Mouse (Mus musculus) embryonic facial prominence, embryonic 12.5 days (tissue): ENCODE data around the gene Serpinc1. TPM values are rescaled to one million over a fixed set of nuclear protein-coding genes. Genes with fewer than 3 reads are reported as not detected.
"Not testable (repeated sequence)": the region's sequence is repeated elsewhere in the genome, so short reads cannot be mapped to it uniquely, and the experiment has no call there.

ENCODE experiments used
- ATAC-seq: fragments of 200-750 bp; cut with Nextera tagmentation; 2 replicates; pipeline ENCODE4 v1.8.0; 2017; ENCODE audit not compliant: insufficient number of reproducible peaks, insufficient read depth, low FRiP score, low TSS enrichment
- H3K27ac ChIP-seq: fragments of 300-500 bp; sonication (generic); 2 replicates; pipeline ENCODE4 v1.5.1; 2016; ENCODE audit warnings: mild to moderate bottlenecking
- H3K27me3 ChIP-seq: fragments of 300-500 bp; sonication (generic); 2 replicates; pipeline ENCODE4 v1.6.1; 2016; ENCODE audit warnings: mild to moderate bottlenecking, moderate library complexity
- H3K36me3 ChIP-seq: fragments of 300-500 bp; sonication (generic); 2 replicates; pipeline ENCODE4 v1.6.1; 2016; ENCODE audit warnings: mild to moderate bottlenecking
- H3K4me1 ChIP-seq: fragments of 300-500 bp; sonication (generic); 2 replicates; pipeline ENCODE4 v1.6.1; 2016
- H3K4me2 ChIP-seq: fragments of 300-500 bp; sonication (generic); replicated peaks from 2 replicates; pipeline ENCODE4 v1.6.1; 2016; ENCODE audit warnings: mild to moderate bottlenecking, moderate library complexity
- H3K4me3 ChIP-seq: fragments of 300-500 bp; sonication (generic); 2 replicates; pipeline ENCODE4 v1.5.1; 2016; ENCODE audit warnings: mild to moderate bottlenecking
- H3K9ac ChIP-seq: fragments of 300-500 bp; sonication (generic); 2 replicates; pipeline ENCODE4 v1.6.1; 2016; ENCODE audit warnings: mild to moderate bottlenecking, moderate library complexity
- H3K9me3 ChIP-seq: fragments of 300-500 bp; sonication (generic); 2 replicates; pipeline ENCODE4 v1.6.1; 2016; ENCODE audit warnings: mild to moderate bottlenecking, moderate library complexity
- WGBS: fragments of 180-500 bp; shearing (Covaris S2); methylation state at CpG from one replicate; pipeline ENCODE4 v1.1.7; 2016; 5-methylcytosine and 5-hydroxymethylcytosine counted together
- polyA plus RNA-seq: library from polyadenylated mRNA; unstranded; fragments of >200 nt; fragmentation: Nextera tagmentation; extraction: Ambion mirVana; gene quantifications from 2 replicates; pipeline ENCODE4 v1.2.1, GENCODE M21; 2016

The Serpinc1 gene
- polyA plus RNA-seq = 2.9 TPM in 2 replicates

DNA sequence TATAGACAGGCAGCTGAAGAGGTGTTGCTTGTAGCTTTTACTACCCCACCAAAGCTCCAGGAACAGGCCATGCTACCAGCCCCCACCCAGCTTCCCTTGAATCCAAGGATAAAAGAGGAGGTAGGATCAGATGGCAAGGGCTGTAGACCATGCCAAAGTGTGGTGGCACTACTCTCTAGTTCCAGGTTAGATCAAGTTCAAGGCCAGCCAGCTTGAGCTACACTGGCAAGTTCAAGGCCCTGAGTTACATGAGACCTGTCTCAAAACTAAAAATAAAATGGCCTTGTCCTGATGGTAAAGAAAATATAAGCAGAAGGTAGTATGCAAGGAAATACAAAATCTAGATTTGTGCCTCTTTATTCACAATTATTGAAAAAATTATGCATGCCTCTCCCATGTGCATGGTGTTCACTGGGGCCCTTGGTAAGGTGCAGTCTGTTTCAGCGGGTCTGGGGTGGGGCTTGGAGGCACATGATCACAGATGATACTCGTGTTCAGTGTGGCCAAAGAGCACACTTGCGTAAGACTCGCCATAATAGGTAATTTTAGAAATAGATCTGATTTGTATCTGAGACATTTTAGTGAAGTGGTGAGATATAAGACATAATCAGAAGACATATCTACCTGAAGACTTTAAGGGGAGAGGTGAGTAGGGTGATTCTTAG, at the start of gene Serpinc1:
TSS of gene Serpinc1 (plus strand) at position 515 of the 665 bp plus-strand sequence.
- ATAC-seq = no peak
- no peak within 1 kb of the TSS for H3K27ac ChIP-seq

DNA sequence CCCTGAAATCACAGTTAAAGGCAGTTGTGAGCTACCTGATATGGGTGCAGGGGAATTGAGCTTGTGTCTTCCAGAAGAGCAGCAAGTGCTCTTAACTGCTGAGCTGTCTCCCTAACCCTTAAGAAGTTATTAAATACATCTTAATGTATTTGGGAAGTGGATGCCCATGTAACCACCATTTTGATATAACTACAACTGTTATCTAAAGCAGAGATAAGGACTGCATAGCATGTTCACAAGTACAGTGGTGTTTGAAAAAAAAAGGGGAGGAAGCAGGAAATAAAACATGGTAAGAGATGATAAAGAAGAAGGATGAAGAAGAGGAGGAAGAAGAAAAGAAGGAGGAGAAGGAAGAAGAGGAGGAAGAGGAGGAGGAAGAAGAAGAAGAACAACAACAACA, 47.1 kb upstream of the Serpinc1 start:
- H3K27ac ChIP-seq = no peak overlapping the region
- H3K27me3 ChIP-seq = no peaks in the 10 kb centered on the region
- peaks cover 15% of the 10 kb centered on the region for H3K36me3 ChIP-seq
- no peaks in the 10 kb centered on the region for H3K4me1 ChIP-seq
- H3K9me3 ChIP-seq = no peaks in the 10 kb centered on the region
- H3K4me3 ChIP-seq = no peak overlapping the region
- no peak overlapping the region for H3K4me2 ChIP-seq
- no peak for ATAC-seq
- H3K9ac ChIP-seq = no peak overlapping the region

More for the DNA sequence above, at the start of gene Serpinc1:
- no peak within 1 kb of the TSS for H3K4me2 ChIP-seq
- no peaks in the 10 kb centered on the region for H3K9me3 ChIP-seq
- H3K4me3 ChIP-seq = no peak within 1 kb of the TSS
- no peaks in the 10 kb centered on the region for H3K27me3 ChIP-seq
- H3K4me1 ChIP-seq = no peaks in the 10 kb centered on the region
- 93% methylated on average over 4 of the region's 4 CpGs for WGBS
- no peaks in the 10 kb centered on the region for H3K36me3 ChIP-seq
- no peak within 1 kb of the TSS for H3K9ac ChIP-seq

DNA sequence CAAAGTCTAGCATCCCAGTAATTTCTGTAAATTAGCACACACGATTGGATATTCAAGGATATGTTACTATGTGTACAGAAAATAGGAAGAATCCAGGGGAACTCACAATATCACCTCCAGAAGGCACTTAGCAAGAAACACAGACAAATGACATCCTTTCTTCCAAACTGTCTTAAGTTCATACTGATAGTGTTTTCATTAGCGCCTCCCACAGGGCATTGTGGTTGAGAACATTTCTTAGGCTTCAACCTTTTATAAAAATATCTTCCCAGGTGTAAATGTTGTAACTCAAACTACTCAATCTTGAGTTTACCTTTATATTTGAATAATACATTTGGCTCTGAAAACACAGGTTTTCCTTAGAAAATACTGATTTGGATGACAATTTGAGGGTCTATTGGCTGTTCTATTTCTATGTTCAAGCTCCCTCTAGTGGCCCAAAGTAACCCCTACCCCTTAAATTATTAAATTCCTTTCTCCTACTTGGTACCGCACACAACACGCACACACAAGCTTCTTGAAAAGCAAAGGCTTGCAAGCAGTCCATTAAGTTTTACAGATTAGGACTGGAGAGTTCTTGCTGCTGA, 44.4 kb upstream of the Serpinc1 start:
- ATAC-seq = no peak
- H3K4me3 ChIP-seq = no peak overlapping the region
- no peak overlapping the region for H3K9ac ChIP-seq
- no peaks in the 10 kb centered on the region for H3K9me3 ChIP-seq
- 66% methylated on average over 4 of the region's 4 CpGs for WGBS
- H3K27me3 ChIP-seq = no peaks in the 10 kb centered on the region
- H3K4me1 ChIP-seq = no peaks in the 10 kb centered on the region
- H3K36me3 ChIP-seq = peaks cover 24% of the 10 kb centered on the region
- H3K4me2 ChIP-seq = no peak overlapping the region
- H3K27ac ChIP-seq = no peak overlapping the region

DNA sequence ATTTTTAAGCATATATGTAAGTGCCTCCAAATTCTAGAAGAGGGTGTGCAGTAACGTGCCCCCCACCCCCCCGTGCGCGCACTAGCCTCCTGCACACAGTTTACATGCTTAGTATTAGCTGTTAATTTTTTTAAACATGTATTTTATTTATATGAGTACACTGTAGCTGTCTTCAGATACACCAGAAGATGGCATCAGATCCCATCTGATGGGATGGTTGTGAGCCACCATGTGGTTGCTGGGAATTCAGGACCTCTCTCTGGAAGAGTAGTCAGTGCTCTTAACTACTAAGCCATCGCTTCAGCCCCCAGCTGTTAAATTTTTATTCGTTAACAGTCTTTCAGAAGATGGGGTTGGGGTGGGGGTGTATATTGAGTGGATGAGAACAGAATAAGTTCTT, 42.8 kb upstream of the Serpinc1 start:
- Histone ChIP-seq H3K9me3 (no peaks in the 10 kb centered on the region), H3K36me3 (peaks cover 31% of the 10 kb centered on the region), H3K9ac (no peak overlapping the region), H3K4me1 (no peaks in the 10 kb centered on the region), H3K4me2 (no peak overlapping the region), H3K27ac (no peak overlapping the region), H3K27me3 (no peaks in the 10 kb centered on the region), H3K4me3 (no peak overlapping the region)
- WGBS = 90% methylated on average over 6 of the region's 6 CpGs
- no peak for ATAC-seq

DNA sequence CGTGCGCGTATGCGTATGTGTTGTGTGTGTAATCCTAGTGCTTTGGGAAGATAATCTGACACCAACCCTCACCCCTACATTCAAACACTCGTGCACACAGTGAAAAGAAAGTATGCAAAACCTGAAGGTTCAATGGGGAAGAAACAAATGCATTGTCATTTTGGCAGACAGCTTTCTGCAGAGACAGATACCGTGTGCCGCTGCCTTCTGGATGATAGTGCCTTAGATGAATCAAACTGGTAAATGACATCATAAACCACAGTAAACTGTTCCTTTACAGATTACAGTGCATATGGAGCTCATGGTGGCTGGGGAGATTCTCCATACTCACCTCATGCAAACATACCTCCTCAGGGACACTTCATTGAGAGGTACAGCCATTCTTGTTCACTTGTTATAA, 15.2 kb upstream of the Serpinc1 start:
- ATAC-seq = no peak
- Histone ChIP-seq H3K9ac (no peak overlapping the region), H3K27ac (no peak overlapping the region), H3K36me3 (peaks cover 44% of the 10 kb centered on the region), H3K4me3 (no peak overlapping the region), H3K27me3 (no peaks in the 10 kb centered on the region), H3K4me2 (no peak overlapping the region), H3K4me1 (no peaks in the 10 kb centered on the region), H3K9me3 (no peaks in the 10 kb centered on the region)
- 92% methylated on average over 7 of the region's 7 CpGs for WGBS

DNA sequence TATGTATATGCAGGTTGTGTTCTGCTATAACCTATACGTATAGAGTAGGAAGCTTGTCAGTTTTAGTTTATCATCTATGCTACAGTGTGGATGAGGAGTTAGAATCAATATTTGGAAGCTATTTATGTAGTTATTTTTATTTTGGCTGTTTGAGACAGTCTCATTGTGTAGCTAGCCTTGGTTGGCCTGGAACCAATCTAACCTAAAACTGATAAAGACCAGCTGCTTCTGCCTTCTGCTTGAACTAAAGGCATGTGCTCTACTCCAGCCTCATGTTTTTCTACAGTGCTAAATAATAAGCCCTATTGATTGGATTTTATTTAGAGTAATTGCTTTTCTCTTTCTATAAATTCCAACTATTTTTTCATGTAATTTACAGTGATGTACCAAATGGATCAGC, 11.1 kb upstream of the Serpinc1 start:
- ATAC-seq = no peak
- Histone ChIP-seq H3K4me3 (no peak overlapping the region), H3K9me3 (no peaks in the 10 kb centered on the region), H3K36me3 (peaks cover 55% of the 10 kb centered on the region), H3K27me3 (no peaks in the 10 kb centered on the region), H3K4me2 (no peak overlapping the region), H3K4me1 (no peaks in the 10 kb centered on the region), H3K27ac (no peak overlapping the region), H3K9ac (no peak overlapping the region)
- WGBS = 87% methylated on average over 1 of the region's 1 CpGs

DNA sequence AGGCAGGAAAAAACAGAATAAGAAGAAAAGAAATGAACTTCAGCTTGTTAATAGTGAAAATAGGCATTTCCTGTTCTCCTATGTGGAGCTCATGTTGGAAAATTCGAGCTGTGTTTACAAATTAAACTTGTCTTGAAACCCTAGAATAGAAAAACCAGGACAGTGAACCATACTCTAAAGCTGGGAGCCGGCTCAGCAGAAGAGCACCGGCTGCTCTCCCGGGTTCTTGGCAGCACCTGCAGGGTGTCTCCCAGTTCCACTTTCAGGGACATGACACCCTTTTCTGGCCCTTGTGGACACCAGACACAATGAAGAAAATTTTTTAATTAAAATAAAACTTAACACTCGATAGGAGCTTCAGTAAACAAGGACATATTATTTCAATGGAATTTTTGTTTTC, 9.7 kb upstream of the Serpinc1 start:
- Histone ChIP-seq H3K36me3 (peaks cover 42% of the 10 kb centered on the region), H3K27me3 (no peaks in the 10 kb centered on the region), H3K27ac (no peak overlapping the region), H3K9ac (no peak overlapping the region), H3K4me2 (no peak overlapping the region), H3K4me3 (no peak overlapping the region), H3K4me1 (no peaks in the 10 kb centered on the region), H3K9me3 (no peaks in the 10 kb centered on the region)
- no peak for ATAC-seq
- whole genome bisulfite sequencing = 81% methylated on average over 5 of the region's 5 CpGs

DNA sequence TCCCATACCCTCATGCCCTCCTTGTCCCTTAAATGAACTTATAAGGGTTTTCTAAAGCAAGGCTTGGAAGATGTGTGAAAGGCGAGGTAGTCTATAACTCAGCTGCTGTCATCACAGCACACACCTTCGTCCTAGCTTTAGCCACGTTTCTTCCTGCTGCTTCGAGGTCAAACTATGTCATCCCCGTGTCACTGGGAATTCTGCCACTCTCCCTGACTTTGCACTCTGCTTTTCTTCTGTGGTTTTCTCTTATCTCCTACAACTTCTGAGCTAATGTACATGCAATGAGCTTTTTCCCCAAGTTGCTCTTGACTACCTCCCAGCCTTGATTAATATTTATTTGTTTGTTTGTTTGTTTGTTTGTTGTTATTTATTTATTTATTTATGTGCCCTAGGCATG, 1.6 kb downstream of the Serpinc1 start:
- no peaks in the 10 kb centered on the region for H3K27me3 ChIP-seq
- no peaks in the 10 kb centered on the region for H3K4me1 ChIP-seq
- H3K4me3 ChIP-seq = no peak overlapping the region
- H3K9ac ChIP-seq = no peak overlapping the region
- no peak overlapping the region for H3K4me2 ChIP-seq
- WGBS = 78% methylated on average over 5 of the region's 5 CpGs
- no peaks in the 10 kb centered on the region for H3K9me3 ChIP-seq
- no peak overlapping the region for H3K27ac ChIP-seq
- ATAC-seq = no peak
- no peaks in the 10 kb centered on the region for H3K36me3 ChIP-seq

DNA sequence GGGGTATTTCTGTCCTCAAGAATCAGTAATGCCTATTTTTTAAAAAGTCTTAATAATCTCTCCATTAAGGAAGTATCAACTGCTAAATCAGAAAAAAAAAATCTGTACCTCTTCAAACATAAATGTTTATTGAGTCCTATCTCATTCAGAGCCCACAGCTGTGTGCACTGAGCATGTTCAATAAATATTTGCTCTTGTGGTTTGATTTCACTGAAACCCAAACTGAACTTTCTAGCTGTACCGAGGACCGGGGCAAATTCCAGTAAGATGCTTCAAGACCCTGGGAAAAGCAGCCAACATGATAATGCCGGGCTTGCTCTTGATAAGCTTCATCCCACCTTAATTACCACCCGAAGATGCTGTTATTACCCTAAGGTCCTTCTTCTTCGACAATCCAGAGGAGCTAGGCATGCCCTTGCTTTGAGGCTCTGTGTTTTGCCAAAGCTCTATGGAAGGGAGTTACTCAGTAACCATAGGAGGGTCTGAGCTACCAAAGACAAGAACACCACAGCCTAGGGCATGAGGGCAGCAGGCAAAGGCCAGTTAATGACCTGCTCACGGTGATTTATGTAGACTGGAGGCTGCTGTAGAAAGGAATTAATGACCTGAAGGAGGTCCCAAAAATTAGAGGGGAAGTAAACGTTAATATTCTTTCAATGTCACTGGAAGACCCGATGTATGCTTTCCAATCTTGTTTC, 2.3 kb downstream of the Serpinc1 start:
- Histone ChIP-seq H3K4me3 (no peak overlapping the region), H3K36me3 (no peaks in the 10 kb centered on the region), H3K27me3 (no peaks in the 10 kb centered on the region), H3K9me3 (no peaks in the 10 kb centered on the region), H3K9ac (no peak overlapping the region), H3K4me1 (no peaks in the 10 kb centered on the region), H3K4me2 (no peak overlapping the region), H3K27ac (no peak overlapping the region)
- no peak for ATAC-seq
- 88% methylated on average over 8 of the region's 8 CpGs for WGBS

DNA sequence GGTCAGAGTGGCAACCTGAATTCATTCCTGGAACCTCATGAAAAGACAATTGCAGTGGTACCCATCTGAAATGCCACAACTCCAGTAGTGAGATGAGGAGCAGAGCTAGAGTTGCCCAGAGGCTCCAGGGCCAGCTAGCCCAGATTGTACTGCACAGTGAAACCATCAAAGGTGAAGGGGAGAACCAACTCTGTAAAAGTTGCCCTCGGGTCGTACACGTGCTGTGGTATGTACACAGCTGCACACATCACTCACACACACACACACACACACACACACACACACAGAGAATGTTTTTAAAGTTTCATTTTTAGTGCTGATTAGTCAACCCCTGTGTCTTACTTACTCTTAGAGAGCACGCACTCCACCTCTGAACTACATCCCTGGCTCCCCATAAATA, 3.0 kb downstream of the Serpinc1 start:
- Histone ChIP-seq H3K27ac (no peak overlapping the region), H3K9me3 (no peaks in the 10 kb centered on the region), H3K4me1 (no peaks in the 10 kb centered on the region), H3K4me3 (no peak overlapping the region), H3K27me3 (no peaks in the 10 kb centered on the region), H3K4me2 (no peak overlapping the region), H3K36me3 (no peaks in the 10 kb centered on the region), H3K9ac (no peak overlapping the region)
- no peak for ATAC-seq
- 87% methylated on average over 4 of the region's 4 CpGs for WGBS

DNA sequence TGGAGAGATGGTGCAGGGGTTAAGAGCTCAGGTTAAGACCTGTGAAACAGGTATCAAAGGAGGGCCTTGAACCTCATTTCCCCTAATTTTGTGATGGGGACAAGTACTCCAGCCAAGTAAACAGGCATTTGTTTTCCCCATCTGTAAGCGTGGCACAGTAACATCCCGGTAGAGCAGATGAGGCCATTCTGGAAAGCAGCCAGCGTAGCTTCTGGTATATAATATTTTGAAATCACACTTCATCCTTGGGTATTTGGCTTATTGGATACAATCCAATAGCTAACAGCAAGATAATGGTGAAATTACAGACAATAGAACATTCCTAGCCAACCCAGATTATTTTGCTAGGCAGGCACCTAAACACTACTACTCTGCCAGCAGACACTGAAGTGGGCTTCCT, 4.5 kb downstream of the Serpinc1 start:
- H3K4me2 ChIP-seq = no peak overlapping the region
- 82% methylated on average over 3 of the region's 3 CpGs for WGBS
- no peaks in the 10 kb centered on the region for H3K9me3 ChIP-seq
- no peak overlapping the region for H3K27ac ChIP-seq
- H3K4me3 ChIP-seq = no peak overlapping the region
- H3K4me1 ChIP-seq = no peaks in the 10 kb centered on the region
- no peaks in the 10 kb centered on the region for H3K36me3 ChIP-seq
- no peak for ATAC-seq
- no peak overlapping the region for H3K9ac ChIP-seq
- no peaks in the 10 kb centered on the region for H3K27me3 ChIP-seq

DNA sequence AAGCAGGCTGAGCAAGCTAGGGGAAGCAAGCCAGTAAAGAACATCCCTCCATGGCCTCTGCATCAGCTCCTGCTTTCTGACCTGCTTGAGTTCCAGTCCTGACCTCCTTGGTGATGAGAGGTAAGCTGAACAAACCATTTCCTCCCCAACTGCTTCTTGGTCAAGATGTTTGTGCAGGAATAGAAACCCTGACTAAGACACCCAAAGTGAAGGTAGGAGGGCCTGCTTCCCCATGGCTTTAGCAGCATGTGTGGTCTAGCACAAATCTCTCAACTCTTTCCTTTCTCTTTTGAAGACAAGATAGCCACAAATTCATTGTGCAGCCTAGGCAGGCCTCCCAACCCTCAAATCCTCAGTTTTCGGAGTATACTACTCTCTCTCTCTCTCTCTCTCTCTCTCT, 6.3 kb downstream of the Serpinc1 start:
- not testable (repeated sequence) for H3K9me3 ChIP-seq, ATAC-seq, H3K4me1 ChIP-seq, H3K9ac ChIP-seq, H3K4me2 ChIP-seq, H3K27ac ChIP-seq, H3K27me3 ChIP-seq, H3K4me3 ChIP-seq, H3K36me3 ChIP-seq
- WGBS = 82% methylated on average over 1 of the region's 1 CpGs
